Mouse (Mus musculus) Patski (cell line): Measurements from ENCODE around the gene Ddr2. TPM values are rescaled to one million over a fixed set of nuclear protein-coding genes. Genes with fewer than 3 reads are reported as not detected.
"Not testable (repeated sequence)": the region's sequence is repeated elsewhere in the genome, so short reads cannot be mapped to it uniquely, and the experiment has no call there.

Experiments used
- ATAC-seq: fragments of 100-300 bp; one replicate; pipeline ENCODE4 v1.8.0; 2021
- CTCF ChIA-PET: fragments of 350-600 bp; sonication (Branson Sonifier 250); formaldehyde crosslinking; loops from one replicate; lab custom pipeline; 2022; ENCODE audit warnings: inconsistent platforms; lab: Charles Lee
- POLR2A ChIA-PET: fragments of 350-600 bp; sonication (Branson Sonifier 250); formaldehyde crosslinking; loops from one replicate; lab custom pipeline; 2022; ENCODE audit warnings: antibody characterized with exemption, inconsistent platforms; lab: Charles Lee
- DNase-seq: peaks from one replicate; pipeline ENCODE4 v3.0.0-alpha.2; 2011; ENCODE audit warnings: low read depth, low spot score
- H3K27me3 ChIP-seq: fragments of 371-371 bp; one replicate; pipeline ENCODE4 v1.5.1; 2021
- CTCF ChIP-seq: fragments of 100-300 bp; IDR thresholded peaks from one replicate; pipeline ENCODE4 v1.5.1; 2021
- in situ Hi-C: fragments of 300-500 bp; cut with MboI; formaldehyde crosslinking; loops from 3 replicates; pipeline ENCODE4 v1.11.1; 2018; ENCODE audit warnings: low pct_unique_long_range_greater_than_20kb, mixed read lengths
- polyA plus RNA-seq: library from polyadenylated mRNA; unstranded; gene quantifications from one replicate; pipeline ENCODE4 v1.2.3, GENCODE M21; 2021

Gene Ddr2
- polyA plus RNA-seq, 1 experiment from 2014 or later = 0.32 TPM

- ATAC-seq = no peak
- ChIA-PET POLR2A (no interaction called here), CTCF (interaction anchor here (1.1 to 1.2 kb wide), 2 partner anchors 19 to 22 kb away, joined by 3 to 5 read pairs; no protein-coding TSS in a partner anchor)
- in situ Hi-C loops = no loop called here
- DNase-seq = no peak
- TF ChIP-seq CTCF = no peak
- H3K27me3 ChIP-seq = no peaks in the 10 kb centered on the region
These were observed 616 bp downstream of the Ddr2 start for GRCm38 (mm10) chr1:170109776-170110515.

- ATAC-seq, in situ Hi-C loops, DNase-seq, H3K27me3 ChIP-seq, POLR2A ChIA-PET, CTCF ChIA-PET: not testable (repeated sequence)
These were observed 7.7 kb downstream of the Ddr2 start for GRCm38 (mm10) chr1:170102814-170103213.

- no peak for TF ChIP-seq CTCF
- ATAC-seq (no peak), DNase-seq (no peak)
- in situ Hi-C loops = no loop called here
- ChIA-PET POLR2A (interaction anchor here (0.6 kb wide), 1 partner anchor 117 kb away, joined by 3 read pairs; no protein-coding TSS in a partner anchor), CTCF (interaction anchor here (1.6 kb wide), 1 partner anchor 10 kb away, joined by 5 read pairs; no protein-coding TSS in a partner anchor)
- no peaks in the 10 kb centered on the region for H3K27me3 ChIP-seq
These were observed 23.9 kb downstream of the Ddr2 start for GRCm38 (mm10) chr1:170086631-170087030.

GRCm38 (mm10) chr1:170084151-170084796 lies 26.3 kb downstream of the Ddr2 start:
- DNase-seq = no peak

GRCm38 (mm10) chr1:170080907-170081306 lies 29.7 kb downstream of the Ddr2 start:
- ATAC-seq = peak; percentile 92
- TF ChIP-seq CTCF = no peak
- CTCF ChIA-PET = no interaction called here

More at GRCm38 (mm10) chr1:170084151-170084796, 26.3 kb downstream of the Ddr2 start:
- ATAC-seq = no peak
- ChIA-PET POLR2A (no interaction called here), CTCF (no interaction called here)
- in situ Hi-C loops = no loop called here
- H3K27me3 ChIP-seq = no peaks in the 10 kb centered on the region
- TF ChIP-seq CTCF = no peak

GRCm38 (mm10) chr1:170079465-170079864 lies 31.1 kb downstream of the Ddr2 start:
- in situ Hi-C loops = no loop called here
- ATAC-seq = no peak
- DNase-seq = no peak
- no peak for TF ChIP-seq CTCF
- ChIA-PET POLR2A (no interaction called here), CTCF (interaction anchor here (0.8 kb wide), 1 partner anchor 9 kb away, joined by 3 read pairs; no protein-coding TSS in a partner anchor)
- no peaks in the 10 kb centered on the region for H3K27me3 ChIP-seq

More at GRCm38 (mm10) chr1:170080907-170081306, 29.7 kb downstream of the Ddr2 start:
- H3K27me3 ChIP-seq = no peaks in the 10 kb centered on the region
- POLR2A ChIA-PET = no interaction called here
- DNase-seq = no peak
- in situ Hi-C loops = no loop called here

GRCm38 (mm10) chr1:170076339-170076738 lies 34.2 kb downstream of the Ddr2 start:
- ChIA-PET CTCF (interaction anchor here (1.0 kb wide), 1 partner anchor 10 kb away, joined by 5 read pairs; no protein-coding TSS in a partner anchor), POLR2A (no interaction called here)
- DNase-seq = no peak
- in situ Hi-C loops = no loop called here
- ATAC-seq = no peak
- TF ChIP-seq CTCF = no peak
- no peaks in the 10 kb centered on the region for H3K27me3 ChIP-seq

- ATAC-seq = no peak
- DNase-seq = no peak
- H3K27me3 ChIP-seq = no peaks in the 10 kb centered on the region
- POLR2A ChIA-PET = no interaction called here
- in situ Hi-C loops = no loop called here
- CTCF ChIA-PET = no interaction called here
- TF ChIP-seq CTCF = no peak
These were observed 36.8 kb downstream of the Ddr2 start for GRCm38 (mm10) chr1:170073768-170074167.

- no peak for TF ChIP-seq CTCF
- in situ Hi-C loops = no loop called here
- H3K27me3 ChIP-seq = no peaks in the 10 kb centered on the region
- CTCF ChIA-PET = no interaction called here
- POLR2A ChIA-PET = no interaction called here
- DNase-seq = no peak
- no peak for ATAC-seq
These were observed 41.4 kb downstream of the Ddr2 start for GRCm38 (mm10) chr1:170069143-170069542.

- no peaks in the 10 kb centered on the region for H3K27me3 ChIP-seq
- ATAC-seq (no peak), DNase-seq (no peak)
- CTCF ChIA-PET = no interaction called here
- TF ChIP-seq CTCF = no peak
- POLR2A ChIA-PET = no interaction called here
- in situ Hi-C loops = no loop called here
These were observed 44.6 kb downstream of the Ddr2 start for GRCm38 (mm10) chr1:170065931-170066330.

- in situ Hi-C loops = no loop called here
- ChIA-PET POLR2A (no interaction called here), CTCF (no interaction called here)
- ATAC-seq (no peak), DNase-seq (no peak)
- no peak for TF ChIP-seq CTCF
- no peaks in the 10 kb centered on the region for H3K27me3 ChIP-seq
These were observed 45.6 kb downstream of the Ddr2 start for GRCm38 (mm10) chr1:170065009-170065408.
